Mouse (Mus musculus): ENCODE data around the gene Cpne8.

GRCm38 (mm10) chr15:90497080-90497479, 182.2 kb downstream of the Cpne8 start:
- TF ChIP-seq POLR2A (IDR thresholded peaks at IDR 0.05; ENCODE audit: insufficient read depth, low read length) (no peak), CTCF (IDR thresholded peaks at IDR 0.05; ENCODE audit: low read depth, low read length) (no peak)
